Mouse (Mus musculus): ENCODE results near the gene Garnl3.
"Not testable (repeated sequence)": the region's sequence is repeated elsewhere in the genome, so short reads cannot be mapped to it uniquely, and the experiment has no call there.

The Garnl3 gene

DNA sequence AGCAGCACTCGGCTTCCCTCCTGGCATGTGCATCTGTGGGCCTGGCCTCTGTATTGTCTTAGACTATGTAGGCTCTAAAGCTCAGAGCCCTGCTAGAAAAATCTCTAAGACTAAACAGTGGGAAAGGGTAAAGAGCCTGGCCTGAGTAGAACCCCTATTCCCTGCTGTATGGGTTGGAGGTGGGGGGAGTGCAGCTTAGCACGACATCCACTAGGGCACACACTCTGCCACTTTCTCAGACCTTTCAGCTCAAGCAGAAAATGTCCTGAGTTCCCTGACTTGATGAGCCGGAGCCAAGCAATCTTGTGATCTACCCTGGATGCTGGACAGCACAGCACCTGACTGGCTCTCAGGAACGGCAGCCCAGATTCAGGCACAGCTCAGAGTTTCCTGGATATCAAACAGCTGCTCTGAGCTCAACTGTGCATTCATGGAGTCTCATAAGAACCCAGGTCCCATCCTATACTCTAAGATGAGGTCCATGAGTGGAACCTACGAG, 24.9 kb upstream of the Garnl3 start:
- DNase-seq (ENCODE audit: low read depth in 2 of 2, low spot score in 2 of 2): no peak

DNA sequence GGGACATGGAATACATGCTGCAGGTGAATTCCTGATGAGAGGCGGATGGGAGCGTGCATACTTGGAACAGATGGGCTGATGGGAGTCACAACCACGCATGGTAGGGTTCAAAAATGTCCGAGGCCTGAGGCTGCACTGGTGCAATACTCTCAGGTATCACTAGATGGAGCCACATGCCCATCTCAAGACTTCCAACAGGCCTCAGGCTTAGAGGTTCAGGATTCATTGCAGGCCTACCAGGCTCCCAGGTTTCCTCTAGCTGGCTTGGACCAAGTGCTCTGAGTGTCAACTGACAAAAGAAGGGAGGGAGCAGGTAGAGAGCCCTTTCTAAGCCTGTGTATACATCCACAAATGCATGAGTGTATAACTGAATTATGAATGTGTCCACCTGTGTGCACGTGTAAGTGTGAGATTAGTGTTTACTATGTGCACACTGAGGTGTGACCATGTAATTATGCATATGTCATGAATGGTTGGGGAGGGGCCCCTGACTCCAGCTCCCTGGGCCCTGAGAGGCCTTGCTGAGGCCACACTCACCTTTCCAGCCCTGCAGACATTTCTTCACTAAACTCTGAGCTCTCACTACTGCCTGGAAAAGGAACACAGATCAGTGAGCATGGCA, 23.4 kb upstream of the Garnl3 start:
- peak; percentile 32 to 44 for DNase-seq (ENCODE audit: low read depth in 2 of 2, low spot score in 2 of 2)

DNA sequence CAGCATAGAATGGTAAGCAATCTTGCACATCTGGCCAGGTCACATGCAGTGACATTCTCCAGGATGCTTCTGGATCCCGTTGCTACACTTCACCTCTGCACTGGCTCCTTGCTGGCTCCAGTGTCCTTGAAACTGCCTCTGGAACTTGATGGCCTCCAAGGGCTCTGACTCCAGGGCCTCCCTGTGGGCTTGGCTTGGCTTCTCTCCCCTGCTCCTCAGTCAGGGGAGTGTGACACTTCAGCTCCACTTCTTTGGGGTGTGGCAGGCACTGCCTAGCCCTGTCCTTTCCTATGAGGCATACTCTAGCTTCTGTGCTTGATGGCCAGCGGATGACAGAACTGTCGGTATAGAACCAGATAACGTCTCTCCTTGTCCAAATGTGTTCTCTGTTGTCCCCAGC, 15.5 kb upstream of the Garnl3 start:
- DNase-seq (ENCODE audit: low read depth in 2 of 2, low spot score in 2 of 2): no peak

DNA sequence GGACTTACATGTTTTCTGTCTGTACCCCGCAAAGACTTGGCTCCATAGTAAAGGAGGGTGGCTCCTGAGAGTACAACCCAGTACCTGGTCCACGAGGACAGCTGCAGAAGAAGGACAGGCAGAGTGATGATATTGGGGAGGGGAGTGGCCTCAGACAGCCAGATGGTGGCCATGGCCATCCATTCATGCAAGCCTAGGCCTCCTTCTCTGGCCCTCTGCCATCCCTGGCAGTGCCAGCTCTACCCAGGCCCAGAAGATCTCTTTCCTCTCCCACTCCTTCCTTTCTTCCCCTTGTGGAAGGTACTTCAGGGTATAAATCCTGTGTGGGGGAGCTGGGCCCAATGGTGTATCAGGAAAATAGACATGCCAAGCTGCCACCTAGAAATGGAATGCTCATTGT, 11.8 kb upstream of the Garnl3 start:
- DNase-seq (ENCODE audit: low read depth in 2 of 2, low spot score in 2 of 2): no peak

DNA sequence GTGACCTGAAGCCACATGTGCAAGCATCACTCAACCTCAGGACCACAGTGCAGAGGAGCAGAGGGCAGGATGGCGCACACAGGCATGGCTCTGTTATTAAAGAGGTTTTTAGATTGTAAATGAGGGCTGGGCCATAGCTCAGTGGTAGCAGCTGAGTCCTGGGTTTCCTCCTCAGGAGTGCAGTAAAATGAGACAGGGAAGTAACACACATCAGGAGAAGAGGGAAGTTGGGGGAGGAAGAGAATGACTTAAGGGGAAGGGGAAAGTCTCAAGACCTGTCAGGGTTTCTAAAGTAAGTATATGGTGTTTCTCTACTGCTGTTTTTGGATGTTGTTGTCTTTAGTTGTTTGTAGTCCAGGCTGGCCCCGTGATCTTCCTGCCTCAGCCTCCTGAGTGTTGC, 7.0 kb upstream of the Garnl3 start:
- no peak for DNase-seq (ENCODE audit: low read depth in 2 of 2, low spot score in 2 of 2)

DNA sequence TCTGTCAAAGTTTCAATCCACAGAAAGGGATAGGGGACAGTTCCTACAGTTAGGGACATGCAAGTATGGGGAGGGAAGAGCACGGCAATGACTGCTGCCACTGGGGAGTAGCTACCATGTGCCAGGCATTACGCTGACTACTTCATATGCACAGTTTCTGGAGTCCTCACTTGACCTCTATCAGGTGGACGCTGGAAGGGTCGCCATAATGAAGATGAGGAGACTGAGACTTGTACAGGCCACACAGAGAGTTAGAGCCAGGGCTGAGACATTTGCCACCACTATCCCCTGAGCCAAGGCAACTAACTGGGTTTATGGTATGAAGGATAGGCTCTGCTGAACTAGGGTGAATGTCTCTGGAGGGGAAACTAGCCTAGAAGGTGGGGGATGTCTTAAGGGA, 6.3 kb upstream of the Garnl3 start:
- DNase-seq (ENCODE audit: low read depth in 2 of 2, low spot score in 2 of 2): no peak

DNA sequence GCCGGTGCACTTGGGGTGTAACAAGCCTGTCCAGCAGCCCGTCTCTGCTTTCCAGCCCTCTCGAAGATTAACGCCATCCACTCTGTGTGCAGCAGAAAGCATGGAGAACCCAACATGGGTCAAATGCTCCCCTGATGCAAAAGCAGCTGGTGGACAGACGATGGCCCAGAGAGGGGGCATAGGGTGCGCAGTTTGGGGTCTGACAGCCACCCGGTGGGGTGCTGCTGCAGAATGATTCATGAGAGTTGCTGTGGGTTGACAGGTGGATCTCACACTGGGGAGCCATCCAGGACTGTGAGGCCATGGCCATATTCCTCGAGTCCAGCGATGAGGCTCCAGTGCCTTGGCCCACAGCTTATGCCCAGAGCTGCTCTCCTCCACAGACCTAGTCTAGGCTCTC, 5.8 kb upstream of the Garnl3 start:
- DNase-seq (ENCODE audit: low read depth in 2 of 2, low spot score in 2 of 2): no peak

DNA sequence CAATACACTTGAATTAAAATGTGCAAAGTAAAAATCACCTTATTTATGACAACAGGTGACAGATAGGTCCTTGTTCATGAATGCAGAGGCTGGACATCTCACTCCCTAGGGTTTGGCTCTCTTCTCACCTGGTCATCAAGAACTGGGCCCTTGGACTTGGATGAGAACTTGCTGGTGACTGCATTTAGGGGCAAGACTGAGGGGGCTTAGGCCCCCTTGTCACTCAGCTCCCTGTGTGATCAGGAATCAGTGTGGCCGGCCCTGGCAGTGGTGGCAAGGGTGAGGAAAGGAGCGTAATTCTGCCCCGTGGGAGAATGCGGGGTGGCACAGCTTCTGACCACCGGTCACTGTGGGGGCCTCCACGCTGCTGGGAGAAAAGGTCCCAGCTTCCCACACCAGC, 4.9 kb upstream of the Garnl3 start:
- no peak for DNase-seq (ENCODE audit: low read depth in 2 of 2, low spot score in 2 of 2)

DNA sequence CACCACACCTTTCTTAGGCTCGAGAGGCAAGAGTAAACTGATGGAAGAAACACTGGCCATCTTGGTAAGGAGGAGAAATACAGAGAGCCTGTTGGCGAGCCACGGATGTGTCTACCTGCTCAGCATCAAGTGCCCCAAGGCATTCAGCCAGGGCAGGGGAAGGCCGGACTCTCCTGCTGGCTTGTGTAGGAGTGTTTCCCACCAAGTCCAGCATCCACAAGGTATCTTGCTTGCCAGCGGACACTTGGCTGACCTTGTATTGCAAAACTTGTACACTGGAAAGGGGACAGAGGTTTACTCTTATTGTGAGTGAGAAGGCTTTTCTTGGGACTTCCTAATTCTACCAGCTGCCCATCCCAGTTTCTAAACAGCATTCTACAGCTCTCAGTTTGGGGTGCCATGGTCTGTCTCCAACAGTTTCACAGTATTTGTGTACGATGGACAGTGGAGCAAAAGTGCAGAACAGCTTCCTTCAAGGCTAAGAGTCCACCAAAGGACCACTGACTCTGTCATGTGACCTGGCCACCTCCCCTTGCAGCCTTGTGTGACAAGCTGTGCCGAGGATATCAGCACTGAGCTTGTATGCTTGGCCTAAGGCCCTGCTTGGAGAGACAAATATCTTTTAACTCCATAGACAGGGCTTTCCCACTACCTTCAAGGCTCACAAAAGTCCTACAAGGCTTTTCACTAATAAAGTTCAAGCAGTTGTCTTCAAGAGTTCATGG, 3.5 kb upstream of the Garnl3 start:
- no peak for DNase-seq (ENCODE audit: low read depth in 2 of 2, low spot score in 2 of 2)

DNA sequence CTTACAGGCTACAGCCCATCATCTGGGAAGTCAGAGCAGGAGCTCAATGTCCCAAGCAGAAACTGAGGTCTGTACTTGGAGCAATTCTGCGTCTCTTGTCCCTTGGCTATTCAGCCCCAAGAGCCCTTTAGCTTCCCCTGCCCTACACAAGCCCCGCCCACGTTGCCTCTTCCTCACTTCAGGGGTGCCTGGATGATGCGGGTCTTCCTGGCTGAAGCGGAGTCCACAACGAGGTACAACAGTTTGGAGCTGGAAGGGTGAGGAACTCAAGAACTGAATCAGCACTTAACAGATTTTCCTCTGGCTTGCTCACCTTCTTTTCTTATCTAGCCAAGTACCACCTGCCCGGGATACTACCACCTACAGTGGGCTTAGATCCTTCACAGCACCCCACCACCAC, 852 bp upstream of the Garnl3 start:
- peak in 1 of 2 experiments; percentile 5 for DNase-seq (ENCODE audit: low read depth in 2 of 2, low spot score in 2 of 2)

DNA sequence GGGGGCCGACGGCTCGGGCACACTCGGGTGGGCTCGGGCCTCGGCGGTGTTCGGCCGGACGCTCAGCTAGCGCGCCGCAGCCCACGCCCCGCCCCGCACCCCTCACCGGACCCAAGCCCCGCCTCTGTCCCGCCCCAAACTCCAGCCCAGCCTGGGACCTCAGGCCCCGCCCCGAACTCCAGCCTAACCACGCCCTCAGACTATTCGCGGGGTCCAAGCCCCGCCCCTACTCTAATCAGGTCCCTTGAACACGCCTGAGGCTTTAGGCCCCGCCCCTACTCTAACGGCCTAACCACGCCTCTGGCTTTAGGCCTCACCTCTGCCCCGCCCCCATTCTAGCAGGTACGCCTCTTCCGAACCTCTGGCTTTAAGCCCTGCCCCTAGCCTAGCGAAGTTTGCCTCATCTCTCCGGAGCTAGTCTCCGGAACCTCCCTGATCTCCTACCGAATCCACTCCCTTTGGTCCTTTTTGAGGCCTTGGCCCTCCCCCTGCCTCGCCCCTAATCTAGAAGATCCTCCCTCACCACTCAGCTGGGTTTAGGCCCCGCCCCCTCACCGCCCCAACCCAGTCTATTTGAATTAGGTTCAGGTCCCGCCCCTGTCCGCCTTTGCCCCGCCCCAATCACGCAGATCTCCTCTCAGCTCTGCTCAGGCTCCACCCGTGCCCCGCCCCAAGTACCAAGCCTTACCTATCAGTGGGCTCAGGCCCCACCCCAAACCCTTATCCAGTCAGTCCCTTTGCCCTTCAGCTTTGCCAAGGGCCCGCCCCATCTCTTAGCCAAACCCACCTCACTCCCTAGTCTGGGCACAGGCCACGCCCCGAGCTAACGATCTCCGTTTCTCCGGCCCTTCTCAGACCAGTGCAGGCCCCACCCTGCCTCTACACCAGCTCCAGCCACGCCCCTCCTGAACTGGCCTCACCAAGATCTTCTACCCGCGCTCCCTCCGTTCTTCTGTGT, 649 bp downstream of the Garnl3 start:
- peak; percentile 80 to 88 for DNase-seq (ENCODE audit: low read depth in 2 of 2, low spot score in 2 of 2)

DNA sequence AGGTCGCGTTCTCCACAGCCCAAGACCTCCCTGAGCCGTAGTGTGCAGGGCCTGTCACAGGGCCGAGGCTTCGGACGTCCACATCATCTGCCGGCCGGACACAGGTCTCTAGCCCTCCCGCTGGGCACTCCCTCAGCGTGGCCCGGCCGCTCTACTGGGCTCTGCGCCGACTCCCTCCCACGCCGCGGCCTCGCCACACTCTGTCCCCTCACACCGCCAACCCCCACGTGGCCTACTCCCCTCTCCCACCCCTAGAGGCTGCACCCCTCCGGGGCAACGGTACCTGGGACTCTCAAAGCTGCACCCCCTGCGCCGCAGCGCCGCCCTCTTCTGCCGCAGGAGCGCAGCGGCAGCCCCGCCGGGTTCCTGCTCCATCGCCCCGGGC, 1.3 kb downstream of the Garnl3 start:
- DNase-seq (ENCODE audit: low read depth in 2 of 2, low spot score in 2 of 2): no peak

DNA sequence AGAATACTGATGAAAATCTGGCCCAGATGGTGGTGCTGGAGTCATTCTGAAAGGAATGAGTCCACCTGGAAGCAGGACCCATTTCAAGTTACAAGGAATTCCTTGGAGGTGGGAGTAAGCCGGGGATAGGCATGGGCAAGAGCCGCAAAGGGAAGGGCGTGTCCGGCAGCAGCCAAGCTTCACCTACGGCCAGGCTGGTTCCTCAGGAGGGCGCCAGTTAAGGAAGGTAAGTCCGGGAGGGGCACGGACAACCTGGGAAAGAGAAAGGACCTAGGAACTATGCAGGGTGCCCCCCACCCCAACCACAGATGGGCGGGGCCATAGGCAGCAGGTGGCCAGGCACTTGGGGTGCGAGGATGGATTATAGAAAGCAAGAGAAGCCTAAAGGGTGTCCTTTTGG, 1.8 kb downstream of the Garnl3 start:
- DNase-seq (ENCODE audit: low read depth in 2 of 2, low spot score in 2 of 2): peak; percentile 6 to 13

DNA sequence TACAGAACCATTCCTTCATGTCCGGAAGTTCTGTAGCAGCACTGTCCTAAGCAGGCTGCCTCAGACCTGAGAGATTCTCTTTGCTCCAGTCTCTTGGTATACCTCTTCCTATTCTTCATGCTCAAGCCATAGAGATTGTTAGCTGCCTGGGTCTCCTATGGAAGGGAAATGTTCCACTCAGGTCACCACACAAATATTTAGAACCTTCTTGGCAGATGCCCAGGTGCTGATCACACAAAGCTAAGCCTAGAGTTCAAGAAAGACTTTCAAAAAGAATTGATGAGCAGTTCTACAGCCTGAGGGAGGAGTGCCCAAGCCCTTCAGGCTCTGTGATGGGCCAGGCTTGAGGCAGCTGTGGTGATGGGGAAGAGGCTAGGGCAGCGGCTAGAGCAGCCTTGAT, 2.4 kb downstream of the Garnl3 start:
- DNase-seq (ENCODE audit: low read depth in 2 of 2, low spot score in 2 of 2): no peak

DNA sequence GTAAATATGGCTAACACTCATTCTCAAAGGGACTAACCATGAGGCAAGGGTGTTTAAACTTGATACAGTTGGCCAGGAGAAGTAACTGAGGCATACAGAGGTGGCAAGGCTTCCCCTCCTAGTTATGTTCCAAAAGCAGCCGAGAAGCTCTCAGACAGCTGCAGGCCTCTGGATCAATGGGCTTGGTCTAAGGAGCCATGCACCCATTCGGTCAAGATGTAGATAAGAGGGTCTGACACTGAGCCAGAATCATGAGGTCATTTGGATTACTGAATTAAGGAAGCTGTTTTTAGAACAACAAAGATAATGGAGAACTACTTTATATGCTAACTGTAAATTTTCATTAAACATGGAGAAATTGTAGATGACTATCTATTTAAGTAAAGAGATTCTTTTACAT, 4.2 kb downstream of the Garnl3 start:
- no peak for DNase-seq (ENCODE audit: low read depth in 2 of 2, low spot score in 2 of 2)

DNA sequence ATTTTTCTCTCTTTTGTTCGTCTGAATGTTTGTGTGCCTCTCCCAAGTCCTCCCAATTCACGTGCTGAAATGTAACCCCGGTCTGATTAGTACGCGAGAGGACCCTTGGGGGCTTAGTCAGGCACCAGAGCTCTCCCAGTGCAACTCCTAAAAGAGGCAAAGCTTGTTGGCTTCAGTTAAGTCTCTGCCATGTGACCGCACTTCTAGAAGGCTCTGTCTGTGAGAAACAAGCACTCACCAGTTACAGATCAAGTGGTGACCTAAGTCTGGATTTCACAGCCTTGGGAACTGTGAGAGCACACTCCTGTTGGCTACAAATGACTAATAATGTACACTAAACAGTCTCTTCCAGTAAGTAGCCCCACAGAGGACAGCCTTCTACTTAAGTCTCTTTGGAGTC, 8.6 kb downstream of the Garnl3 start:
- DNase-seq (ENCODE audit: low read depth in 2 of 2, low spot score in 2 of 2): no peak

DNA sequence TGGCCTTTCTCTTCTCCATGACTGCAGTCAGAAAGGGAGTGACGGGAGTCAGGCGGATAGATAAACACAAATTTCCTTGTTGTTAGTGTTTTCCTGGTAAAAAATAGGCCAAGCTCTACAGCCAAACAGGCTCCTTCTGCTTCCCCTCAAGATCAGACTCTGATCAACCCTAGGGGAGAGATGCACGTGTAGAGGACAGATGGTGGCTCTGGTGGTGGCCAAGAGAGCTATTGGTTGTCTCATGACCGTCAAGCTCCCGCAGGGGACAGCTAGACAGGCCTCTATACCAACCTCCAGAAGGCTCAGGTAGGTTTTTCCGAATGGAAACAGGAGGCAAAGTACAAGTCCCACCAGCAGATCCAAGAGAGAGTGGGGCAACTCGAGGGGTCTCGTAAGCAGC, 30.9 kb downstream of the Garnl3 start:
- DNase-seq (ENCODE audit: low read depth in 2 of 2, low spot score in 2 of 2): no peak

DNA sequence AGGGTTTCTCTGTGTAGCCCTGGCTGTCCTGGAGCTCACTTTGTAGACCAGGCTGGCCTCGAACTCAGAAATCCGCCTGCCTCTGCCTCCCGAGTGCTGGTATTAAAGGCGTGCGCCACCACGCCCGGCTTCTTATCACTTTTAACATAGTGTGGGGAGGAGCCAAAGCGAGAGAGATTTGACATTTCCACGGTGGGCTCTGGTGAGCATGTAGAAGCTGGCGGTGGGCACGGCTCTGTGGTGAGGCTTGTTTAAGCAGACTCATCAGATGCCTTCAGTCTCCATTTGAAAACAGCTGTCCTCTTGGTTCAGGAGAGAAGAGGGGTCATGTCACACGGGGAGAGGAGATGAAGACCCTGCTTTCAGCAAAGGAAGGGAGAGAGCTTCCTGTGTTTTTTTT, 34.1 kb downstream of the Garnl3 start:
- DNase-seq (ENCODE audit: low read depth in 2 of 2, low spot score in 2 of 2): not testable (repeated sequence)

DNA sequence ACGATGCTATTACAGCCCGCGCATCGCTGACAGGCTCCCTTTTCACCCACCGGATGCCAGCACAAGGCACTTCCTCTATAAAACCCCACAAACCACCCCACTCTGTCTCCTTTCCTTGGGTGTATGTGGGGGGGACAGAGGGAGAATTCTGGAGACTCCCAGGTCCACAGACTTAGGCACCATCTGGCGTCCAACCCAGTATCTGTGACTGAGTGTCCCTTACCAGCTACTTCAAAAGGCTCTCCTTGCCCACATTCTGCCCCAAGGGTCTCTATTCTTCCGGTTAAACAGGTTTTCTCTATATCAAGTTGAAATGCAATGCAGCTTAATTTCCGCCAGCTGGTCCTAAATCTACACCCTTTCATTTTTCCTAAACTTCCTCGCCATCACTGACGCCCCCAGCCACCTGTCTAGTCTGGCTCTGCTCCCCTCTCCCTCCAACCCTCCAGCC, 36.2 kb downstream of the Garnl3 start:
- no peak for DNase-seq (ENCODE audit: low read depth in 2 of 2, low spot score in 2 of 2)

DNA sequence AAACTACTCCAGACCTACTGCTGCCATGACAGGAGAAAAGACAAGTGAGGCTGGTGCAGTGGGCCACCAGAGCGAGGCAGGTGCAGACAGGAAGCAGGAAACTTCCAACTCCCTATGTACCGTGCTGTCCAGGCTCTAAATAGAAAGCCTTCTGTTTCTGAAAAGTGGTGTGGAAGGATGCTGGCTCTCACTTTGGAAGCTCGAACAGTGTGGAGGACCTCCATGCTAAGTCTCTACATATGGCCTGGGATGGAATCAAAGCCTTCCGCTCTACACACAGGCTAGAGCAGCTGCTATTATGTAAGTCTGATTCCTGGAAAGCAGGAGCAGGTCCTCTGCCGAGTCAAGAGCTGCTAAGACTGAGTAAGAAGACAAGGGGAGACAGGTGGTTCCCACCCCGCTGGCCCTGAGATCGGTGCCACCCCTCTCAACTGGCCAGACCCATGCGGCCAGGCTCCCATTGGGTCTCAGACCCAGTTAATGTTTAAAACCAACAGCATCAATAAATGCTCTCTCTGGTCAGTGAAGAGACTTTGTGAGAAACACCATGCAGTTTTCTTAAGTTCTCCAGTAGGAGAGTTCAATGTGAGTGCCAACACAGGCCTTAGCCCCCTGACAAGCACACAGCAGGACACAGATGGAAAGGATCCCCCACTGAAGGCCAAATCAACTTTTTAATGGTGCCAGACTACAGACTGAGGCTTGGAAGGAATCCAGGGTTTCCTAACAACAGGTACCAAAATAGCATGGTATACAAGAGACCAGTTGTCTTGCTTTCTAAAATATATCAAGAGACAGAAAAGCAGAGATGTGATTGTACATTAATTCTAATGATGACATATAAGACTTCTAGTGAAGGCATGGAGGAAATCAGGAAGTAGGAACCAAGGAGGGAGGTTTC, 40.6 kb downstream of the Garnl3 start:
- no peak for DNase-seq (ENCODE audit: low read depth in 2 of 2, low spot score in 2 of 2)

DNA sequence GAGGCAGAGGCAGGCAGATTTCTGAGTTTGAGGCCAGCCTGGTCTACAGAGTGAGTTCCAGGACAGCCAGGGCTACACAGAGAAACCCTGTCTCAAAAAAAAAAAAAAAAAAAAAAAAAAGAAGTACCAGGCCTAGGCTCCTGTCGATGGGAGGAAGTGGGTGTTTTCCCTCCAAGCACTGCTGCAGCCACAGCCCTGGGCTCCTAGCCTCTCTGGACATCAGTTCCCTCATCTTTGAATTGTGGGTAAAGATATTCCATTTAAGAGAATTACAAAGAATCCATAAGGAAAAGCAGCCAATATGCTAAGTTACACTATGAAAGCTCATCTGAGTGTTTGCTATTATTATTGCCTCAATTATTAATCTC, 41.4 kb downstream of the Garnl3 start:
- DNase-seq (ENCODE audit: low read depth in 2 of 2, low spot score in 2 of 2): not testable (repeated sequence)
